Mouse (Mus musculus) intestine, postnatal 0 days (tissue): ENCODE measurements around the gene Dstyk. TPM values are rescaled to one million over a fixed set of nuclear protein-coding genes. Genes with fewer than 3 reads are reported as not detected.

Experiments used
- ATAC-seq: fragments of 200-750 bp; cut with Nextera tagmentation; 2 replicates; pipeline ENCODE4 v1.8.0; 2017; ENCODE audit warnings: mild to moderate bottlenecking, moderate TSS enrichment, moderate library complexity
- H3K27ac ChIP-seq: fragments of 300-500 bp; sonication (generic); 2 replicates; pipeline ENCODE4 v1.5.1; 2014; ENCODE audit warnings: mild to moderate bottlenecking, low read depth, low read length, moderate library complexity
- H3K27me3 ChIP-seq: fragments of 300-500 bp; sonication (generic); replicated peaks from 2 replicates; pipeline ENCODE4 v1.6.1; 2014; ENCODE audit warnings: low read length, mixed read lengths; ENCODE audit not compliant: control insufficient read depth, insufficient read depth
- H3K36me3 ChIP-seq: fragments of 300-500 bp; sonication (generic); 2 replicates; pipeline ENCODE4 v1.6.1; 2014; ENCODE audit warnings: mild to moderate bottlenecking, moderate library complexity; ENCODE audit not compliant: control insufficient read depth, insufficient read depth
- H3K4me1 ChIP-seq: fragments of 300-500 bp; sonication (generic); replicated peaks from 2 replicates; pipeline ENCODE4 v1.6.1; 2014; ENCODE audit warnings: antibody characterized with exemption, low read length, mixed read lengths; ENCODE audit not compliant: control insufficient read depth, insufficient read depth
- H3K4me2 ChIP-seq: fragments of 300-500 bp; sonication (generic); replicated peaks from 2 replicates; pipeline ENCODE4 v1.6.1; 2014; ENCODE audit warnings: low read depth, mild to moderate bottlenecking, moderate library complexity
- H3K4me3 ChIP-seq: fragments of 300-500 bp; sonication (generic); 2 replicates; pipeline ENCODE4 v1.5.1; 2014; ENCODE audit warnings: low read depth, low read length
- H3K9ac ChIP-seq: fragments of 300-500 bp; sonication (generic); 2 replicates; pipeline ENCODE4 v1.6.1; 2014; ENCODE audit warnings: mild to moderate bottlenecking, low read depth, low read length
- H3K9me3 ChIP-seq: fragments of 300-500 bp; sonication (generic); 2 replicates; pipeline ENCODE4 v1.6.1; 2016; ENCODE audit warnings: mixed run types; ENCODE audit not compliant: control insufficient read depth
- CTCF ChIP-seq: sonication (generic); IDR thresholded peaks from 2 replicates; pipeline ENCODE4 v1.5.1; 2016; ENCODE audit warnings: low read depth, mild to moderate bottlenecking, control low read depth, antibody characterized with exemption, moderate library complexity
- WGBS: fragments of 180-500 bp; shearing (Covaris S2); extraction: QIAGEN DNeasy Blood & Tissue Kit; methylation state at CpG from one replicate; pipeline ENCODE4 v1.1.7; 2014; 5-methylcytosine and 5-hydroxymethylcytosine counted together
- polyA plus RNA-seq: library from polyadenylated mRNA; unstranded; fragments of >200 nt; fragmentation: Nextera tagmentation; extraction: Ambion mirVana; gene quantifications from 2 replicates; pipeline ENCODE4 v1.2.1, GENCODE M21; 2015

Gene Dstyk
- polyA plus RNA-seq, 1 experiment from 2014 or later, result 3.7 TPM

GRCm38 (mm10) chr1:132471032-132471431 lies 53.7 kb downstream of the Dstyk start:
- no peak overlapping the region for H3K27ac ChIP-seq
- no peak overlapping the region for H3K4me3 ChIP-seq
- H3K4me2 ChIP-seq, result no peak overlapping the region
- no peaks in the 10 kb centered on the region for H3K36me3 ChIP-seq
- no peak for TF ChIP-seq CTCF
- H3K27me3 ChIP-seq, result no peaks in the 10 kb centered on the region
- no peak overlapping the region for H3K9ac ChIP-seq
- H3K4me1 ChIP-seq, result no peaks in the 10 kb centered on the region
- WGBS, result 91% methylated on average over 2 of the region's 2 CpGs
- no peak for ATAC-seq
- H3K9me3 ChIP-seq, result no peaks in the 10 kb centered on the region

DNA sequence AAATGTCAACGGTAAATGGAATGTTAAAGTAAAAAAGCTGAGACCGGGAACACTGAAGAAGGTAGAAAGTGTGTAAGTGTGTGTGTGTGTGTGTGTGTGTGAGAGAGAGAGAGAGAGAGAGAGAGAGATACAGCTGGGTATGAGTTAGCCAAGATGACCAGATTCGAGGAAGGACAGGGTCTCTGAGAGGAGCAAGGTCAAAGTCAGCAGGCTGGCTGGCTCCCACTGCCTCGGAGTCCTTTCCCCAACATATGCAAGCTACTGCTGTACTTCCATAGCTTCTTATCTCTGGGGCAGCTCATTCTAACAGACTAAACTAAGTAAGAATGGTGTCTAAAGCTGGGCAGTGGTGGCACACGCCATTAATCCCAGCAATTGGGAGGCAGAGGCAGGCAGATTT lies 54.1 kb downstream of the Dstyk start:
- TF ChIP-seq CTCF, result no peak
- ATAC-seq, result no peak
- Histone ChIP-seq H3K27me3 (no peaks in the 10 kb centered on the region), H3K4me1 (peaks cover 3% of the 10 kb centered on the region; the same call in 1 of the 2 replicates), H3K4me2 (no peak overlapping the region), H3K9ac (no peak overlapping the region), H3K27ac (no peak overlapping the region), H3K9me3 (no peaks in the 10 kb centered on the region), H3K36me3 (no peaks in the 10 kb centered on the region), H3K4me3 (no peak overlapping the region)
- 89% methylated on average over 5 of the region's 5 CpGs for WGBS

- Histone ChIP-seq H3K36me3 (no peaks in the 10 kb centered on the region), H3K27ac (no peak overlapping the region), H3K4me1 (peaks cover 5% of the 10 kb centered on the region; the same call in 1 of the 2 replicates), H3K27me3 (no peaks in the 10 kb centered on the region), H3K9ac (no peak overlapping the region), H3K9me3 (no peaks in the 10 kb centered on the region), H3K4me2 (no peak overlapping the region), H3K4me3 (no peak overlapping the region)
- peak; percentile 58 for TF ChIP-seq CTCF
- WGBS, result 57% methylated on average over 5 of the region's 5 CpGs
- ATAC-seq, result no peak
Measured at GRCm38 (mm10) chr1:132472537-132472936, 55.2 kb downstream of the Dstyk start.

DNA sequence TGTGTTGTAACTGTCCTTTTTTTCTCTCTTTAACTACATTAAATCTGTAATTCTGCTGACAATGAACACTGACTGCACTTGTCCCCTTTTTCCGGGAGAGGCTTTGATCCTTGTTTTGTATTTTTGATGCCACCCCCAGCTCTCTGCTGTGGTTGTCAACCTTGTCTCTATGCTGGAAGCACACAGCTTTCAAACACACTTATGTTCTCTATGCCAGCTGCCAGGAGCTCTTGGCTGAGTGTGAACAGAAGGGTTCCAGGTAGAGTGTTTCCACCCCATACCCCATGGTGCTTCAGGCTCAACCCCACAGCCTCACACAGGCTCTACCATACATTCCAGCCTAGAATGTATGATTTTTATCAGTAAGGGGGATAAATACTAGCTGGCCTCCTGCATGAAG lies 57.1 kb downstream of the Dstyk start:
- 78% methylated on average over 1 of the region's 1 CpGs for whole genome bisulfite sequencing
- Histone ChIP-seq H3K9ac (no peak overlapping the region), H3K4me2 (no peak overlapping the region), H3K27ac (no peak overlapping the region), H3K27me3 (no peaks in the 10 kb centered on the region), H3K4me1 (peaks cover 5% of the 10 kb centered on the region; the same call in 1 of the 2 replicates), H3K9me3 (no peaks in the 10 kb centered on the region), H3K36me3 (no peaks in the 10 kb centered on the region), H3K4me3 (no peak overlapping the region)
- ATAC-seq, result no peak
- TF ChIP-seq CTCF, result no peak

DNA sequence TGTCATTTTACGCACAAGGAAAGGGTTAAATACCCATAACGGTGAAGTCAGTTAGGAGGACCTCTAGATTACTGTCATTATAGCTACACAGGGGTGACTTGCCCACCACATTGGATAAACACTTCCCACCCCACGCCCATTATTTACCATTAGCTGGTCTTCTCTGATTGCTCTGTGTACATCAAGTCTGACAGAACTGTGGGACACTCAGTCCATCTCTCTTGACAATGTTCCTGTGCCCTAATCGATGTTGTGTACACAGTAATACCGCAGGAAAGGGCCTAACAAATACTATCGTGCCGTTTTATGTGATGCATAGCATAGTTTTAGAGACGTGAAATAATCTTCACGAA lies 59.2 kb downstream of the Dstyk start:
- TF ChIP-seq CTCF, result no peak
- Histone ChIP-seq H3K36me3 (no peaks in the 10 kb centered on the region), H3K4me3 (peak overlapping the region; percentile 88), H3K4me1 (peaks cover 5% of the 10 kb centered on the region; the same call in 1 of the 2 replicates), H3K9ac (peak overlapping the region; percentile 73), H3K27ac (0 out of 2 replicates have a peak overlapping the region, but pooled peaks have one; percentile 15), H3K27me3 (no peaks in the 10 kb centered on the region), H3K9me3 (no peaks in the 10 kb centered on the region), H3K4me2 (peak overlapping the region; percentile 79)
- WGBS, result 2% methylated on average over 9 of the region's 9 CpGs
- ATAC-seq, result peak; percentile 12; the same call in 1 of the 2 replicates

DNA sequence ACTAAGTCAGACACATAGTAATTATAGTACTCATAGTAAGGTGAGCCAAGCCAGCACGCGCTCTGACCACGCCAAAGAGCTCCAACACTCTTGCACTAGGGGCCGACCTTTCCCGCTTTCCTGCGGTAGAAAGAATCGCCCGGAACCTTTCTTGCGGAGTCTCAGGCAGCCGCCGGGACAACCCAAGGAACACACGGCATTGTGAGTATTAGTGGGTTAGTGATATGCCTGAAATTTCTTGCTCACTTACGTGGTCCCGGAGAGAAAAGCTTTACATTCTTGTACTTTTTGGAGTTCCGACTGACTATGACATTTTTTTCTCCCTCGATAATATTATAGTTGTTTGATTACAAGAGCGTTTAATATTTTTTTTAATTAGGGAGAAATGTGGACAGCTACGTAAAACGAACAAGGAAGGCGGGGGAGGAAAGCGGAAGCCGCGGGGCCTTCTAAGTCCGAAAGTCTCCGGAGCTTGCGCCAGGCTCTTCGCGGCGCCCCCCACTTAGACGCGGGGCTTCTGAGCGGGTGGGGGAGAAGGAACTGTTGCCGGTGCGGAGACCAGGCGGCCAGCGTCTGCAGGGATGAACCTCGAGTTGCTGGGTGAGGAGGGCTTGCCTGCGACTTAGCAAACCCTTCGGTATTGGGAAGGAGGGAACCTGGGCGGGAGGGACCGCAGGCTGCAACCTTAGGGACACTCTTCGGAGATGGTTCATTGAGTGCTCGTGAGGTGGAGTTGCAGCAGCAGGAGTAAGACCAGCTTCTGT lies 59.8 kb downstream of the Dstyk start, which contains the start of gene Rbbp5:
Gene Rbbp5 (plus strand): TSS at position 438 of the 764 bp plus-strand sequence.
- H3K36me3 ChIP-seq, result no peaks in the 10 kb centered on the region
- peak; percentile 47 for TF ChIP-seq CTCF
- peaks cover 5% of the 10 kb centered on the region; the same call in 1 of the 2 replicates for H3K4me1 ChIP-seq
- H3K4me2 ChIP-seq, result peak within 1 kb of the TSS; percentile 79
- H3K9me3 ChIP-seq, result no peaks in the 10 kb centered on the region
- H3K27ac ChIP-seq, result peak within 1 kb of the TSS; percentile 42
- peak; percentile 85 for ATAC-seq
- H3K27me3 ChIP-seq, result no peaks in the 10 kb centered on the region
- peak within 1 kb of the TSS; percentile 73 for H3K9ac ChIP-seq
- WGBS, result under 1% methylated on average over 43 of the region's 43 CpGs
- peak within 1 kb of the TSS; percentile 88 for H3K4me3 ChIP-seq
